Mouse (Mus musculus) kidney, adult 2 months (tissue): ENCODE measurements around the gene Pck2. TPM values are rescaled to one million over a fixed set of nuclear protein-coding genes. Genes with fewer than 3 reads are reported as not detected.

Experiments used
- DNase-seq: peaks from one replicate; pipeline ENCODE4 v3.0.0; 2021
- H3K27ac ChIP-seq: fragments of 200-500 bp; 2 replicates; pipeline ENCODE4 v1.5.1; 2012; ENCODE audit warnings: low read depth, low read length, control low read depth, inconsistent platforms; ENCODE audit not compliant: insufficient read depth
- H3K27me3 ChIP-seq: fragments of 200-500 bp; replicated peaks from 2 replicates; pipeline ENCODE4 v1.6.1; 2012; ENCODE audit warnings: mild to moderate bottlenecking, moderate library complexity, low read length, inconsistent platforms; ENCODE audit not compliant: control insufficient read depth, insufficient read depth
- H3K36me3 ChIP-seq: fragments of 200-500 bp; 2 replicates; pipeline ENCODE4 v1.6.1; 2012; ENCODE audit warnings: mild to moderate bottlenecking, moderate library complexity, low read length, inconsistent platforms; ENCODE audit not compliant: control insufficient read depth, insufficient read depth
- H3K4me1 ChIP-seq: fragments of 200-500 bp; 2 replicates; pipeline ENCODE4 v1.6.1; 2011; ENCODE audit warnings: low read length; ENCODE audit not compliant: control insufficient read depth, insufficient read depth
- H3K4me3 ChIP-seq: fragments of 200-500 bp; 2 replicates; pipeline ENCODE4 v1.5.1; 2011; ENCODE audit warnings: mild to moderate bottlenecking, low read depth, low read length, control low read depth; ENCODE audit not compliant: insufficient read depth
- CTCF ChIP-seq: fragments of 200-500 bp; conservative IDR thresholded peaks from 2 replicates; pipeline ENCODE4 v1.5.1; 2011; ENCODE audit warnings: low read depth, mild to moderate bottlenecking, control low read depth, low read length, moderate library complexity, mixed read lengths; ENCODE audit not compliant: insufficient read depth, insufficient read length
- POLR2A ChIP-seq: fragments of 200-500 bp; IDR thresholded peaks from one replicate; pipeline ENCODE4 v1.6.1; 2011; ENCODE audit warnings: low read depth, low read length, control low read depth
- WGBS: fragments of 180-500 bp; shearing (Covaris S2); methylation state at CpG from one replicate; pipeline ENCODE4 v1.1.7; 2018; 5-methylcytosine and 5-hydroxymethylcytosine counted together
- polyA plus RNA-seq: library from polyadenylated mRNA; depleted of rRNA; stranded (reverse); fragments of >200 nt; gene quantifications from 2 replicates; pipeline ENCODE4 v1.2.3, GENCODE M21; 2012

Gene Pck2
- polyA plus RNA-seq, 1 experiment, result 22.9 TPM

DNA sequence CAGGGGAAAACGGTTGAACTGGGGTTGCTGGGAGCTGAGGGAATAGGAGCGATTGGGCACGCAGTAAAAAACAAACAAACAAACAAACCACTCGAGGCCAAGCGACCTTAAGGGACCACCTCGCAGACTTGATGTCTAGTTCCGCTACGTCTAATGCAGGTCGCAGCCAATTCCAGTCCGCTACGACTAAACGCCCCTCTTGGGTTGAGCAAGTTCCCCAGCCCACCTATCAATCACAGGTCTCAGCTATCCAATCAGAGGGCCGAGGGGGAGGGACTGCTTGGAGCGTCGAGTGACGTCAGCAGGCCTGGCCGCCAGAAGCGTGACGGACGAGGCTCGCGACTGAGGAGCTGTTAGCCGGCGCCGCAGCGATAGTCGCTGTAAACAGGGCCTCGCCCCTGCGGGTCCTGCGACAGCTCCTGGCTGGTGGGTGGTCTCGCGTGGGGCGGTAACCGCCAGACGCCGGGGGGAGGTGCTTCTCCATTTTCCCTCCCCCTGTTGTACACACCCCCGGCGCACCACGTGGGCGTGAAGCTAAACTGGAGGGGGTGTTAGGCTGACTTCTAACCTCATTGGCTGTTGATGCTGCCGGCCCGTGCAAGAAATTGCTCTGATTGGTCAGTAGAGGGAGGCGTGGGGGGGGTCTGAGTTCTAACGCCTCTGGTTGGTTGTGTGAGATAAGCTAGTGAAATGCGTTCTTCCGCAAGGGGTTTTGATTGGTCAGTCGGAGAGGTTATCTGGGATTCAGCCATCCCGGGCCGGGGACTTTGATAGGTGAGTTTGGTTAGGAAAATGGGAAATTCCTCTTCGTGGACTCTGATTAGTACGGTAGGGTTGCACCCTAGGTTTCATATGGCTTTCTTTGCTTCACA lies 20.4 kb downstream of the Pck2 start, which contains the start of gene A730061H03Rik:
Gene A730061H03Rik (minus strand): TSS at position 205 of the 872 bp plus-strand sequence.
- TF ChIP-seq CTCF (no peak), POLR2A (peak; percentile 79)
- Histone ChIP-seq H3K27me3 (no peaks in the 10 kb centered on the region), H3K27ac (peak within 1 kb of the TSS; percentile 98), H3K4me3 (peak within 1 kb of the TSS; percentile 79), H3K4me1 (peaks cover 12% of the 10 kb centered on the region), H3K36me3 (peaks cover under 1% of the 10 kb centered on the region; the same call in 1 of the 2 replicates)
- WGBS, result under 1% methylated on average over 51 of the region's 51 CpGs
- peak; percentile 100 for DNase-seq

GRCm38 (mm10) chr14:55561860-55562259 lies 21.8 kb downstream of the Pck2 start:
- WGBS, result 47% methylated on average over 10 of the region's 10 CpGs
- peak overlapping the region; percentile 43 for H3K4me3 ChIP-seq
- H3K27me3 ChIP-seq, result no peaks in the 10 kb centered on the region
- TF ChIP-seq CTCF, result no peak
- no peak for TF ChIP-seq POLR2A
- DNase-seq, result peak; percentile 34
- peak overlapping the region; percentile 33; the same call in 1 of the 2 replicates for H3K27ac ChIP-seq
- peaks cover 2% of the 10 kb centered on the region; the same call in 1 of the 2 replicates for H3K36me3 ChIP-seq
- H3K4me1 ChIP-seq, result peaks cover 13% of the 10 kb centered on the region

- H3K36me3 ChIP-seq, result peaks cover 2% of the 10 kb centered on the region; the same call in 1 of the 2 replicates
- no peak for DNase-seq
- no peak for TF ChIP-seq POLR2A
- TF ChIP-seq CTCF, result no peak
- no peak overlapping the region for H3K27ac ChIP-seq
- H3K4me1 ChIP-seq, result peaks cover 19% of the 10 kb centered on the region
- H3K4me3 ChIP-seq, result no peak overlapping the region
- 95% methylated on average over 11 of the region's 11 CpGs for WGBS
- H3K27me3 ChIP-seq, result no peaks in the 10 kb centered on the region
Measured at GRCm38 (mm10) chr14:55563249-55563648, 23.2 kb downstream of the Pck2 start.

DNA sequence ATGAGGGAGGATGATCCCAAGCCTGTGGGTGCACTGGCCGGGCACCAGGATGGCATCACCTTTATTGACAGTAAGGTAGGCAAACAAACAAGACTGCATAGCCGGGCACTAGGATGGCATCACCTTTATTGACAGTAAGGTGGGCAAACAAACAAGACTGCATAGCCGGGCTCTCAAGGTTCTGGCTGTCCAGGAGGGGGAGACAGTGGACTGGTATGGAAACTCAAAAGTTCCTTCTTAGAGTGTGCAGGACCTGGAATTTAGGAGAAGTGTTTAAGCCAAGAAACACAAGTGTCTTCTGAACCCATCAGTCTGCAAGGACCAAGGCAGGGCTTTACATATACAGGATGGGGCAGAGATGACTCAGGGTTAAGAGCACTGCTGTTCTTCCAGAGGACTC lies 25.7 kb downstream of the Pck2 start:
- Histone ChIP-seq H3K4me1 (peaks cover 19% of the 10 kb centered on the region), H3K27ac (no peak overlapping the region), H3K4me3 (no peak overlapping the region), H3K36me3 (peaks cover 5% of the 10 kb centered on the region; the same call in 1 of the 2 replicates), H3K27me3 (no peaks in the 10 kb centered on the region)
- WGBS, result 83% methylated on average over 3 of the region's 3 CpGs
- DNase-seq, result no peak
- TF ChIP-seq POLR2A (no peak), CTCF (peak; percentile 43; the same call in 1 of the 2 replicates)

GRCm38 (mm10) chr14:55567496-55567895 lies 27.4 kb downstream of the Pck2 start:
- whole genome bisulfite sequencing, result 40% methylated on average over 3 of the region's 3 CpGs
- H3K27ac ChIP-seq, result peak overlapping the region; percentile 85
- peaks cover 5% of the 10 kb centered on the region; the same call in 1 of the 2 replicates for H3K36me3 ChIP-seq
- no peak overlapping the region for H3K4me3 ChIP-seq
- H3K4me1 ChIP-seq, result peaks cover 11% of the 10 kb centered on the region; the same call in 1 of the 2 replicates
- H3K27me3 ChIP-seq, result no peaks in the 10 kb centered on the region
- TF ChIP-seq POLR2A, result no peak
- TF ChIP-seq CTCF, result no peak
- peak; percentile 68 for DNase-seq

DNA sequence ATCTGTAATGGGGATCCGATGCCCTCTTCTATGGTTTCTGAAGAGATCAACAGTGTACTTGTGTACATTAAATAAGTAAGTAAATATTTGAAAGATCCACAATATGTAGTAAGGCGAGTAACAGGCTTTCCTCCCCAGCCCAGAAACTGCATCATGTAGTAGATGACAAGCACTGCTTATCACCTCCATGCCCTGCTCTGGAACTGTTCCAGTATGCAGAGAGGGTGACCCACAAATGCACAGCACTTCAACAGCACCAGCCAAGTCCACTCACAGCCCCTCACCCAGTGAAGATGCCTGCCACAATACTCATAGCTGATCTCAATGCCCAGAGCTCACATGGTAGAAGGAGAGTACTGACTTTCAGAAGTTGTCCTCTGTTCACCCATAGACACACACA lies 30.5 kb downstream of the Pck2 start:
- TF ChIP-seq CTCF (no peak), POLR2A (no peak)
- Histone ChIP-seq H3K36me3 (peaks cover 3% of the 10 kb centered on the region; the same call in 1 of the 2 replicates), H3K4me3 (no peak overlapping the region), H3K27ac (no peak overlapping the region), H3K27me3 (no peaks in the 10 kb centered on the region), H3K4me1 (peaks cover 15% of the 10 kb centered on the region; the same call in 1 of the 2 replicates)
- 96% methylated on average over 2 of the region's 2 CpGs for WGBS
- no peak for DNase-seq

DNA sequence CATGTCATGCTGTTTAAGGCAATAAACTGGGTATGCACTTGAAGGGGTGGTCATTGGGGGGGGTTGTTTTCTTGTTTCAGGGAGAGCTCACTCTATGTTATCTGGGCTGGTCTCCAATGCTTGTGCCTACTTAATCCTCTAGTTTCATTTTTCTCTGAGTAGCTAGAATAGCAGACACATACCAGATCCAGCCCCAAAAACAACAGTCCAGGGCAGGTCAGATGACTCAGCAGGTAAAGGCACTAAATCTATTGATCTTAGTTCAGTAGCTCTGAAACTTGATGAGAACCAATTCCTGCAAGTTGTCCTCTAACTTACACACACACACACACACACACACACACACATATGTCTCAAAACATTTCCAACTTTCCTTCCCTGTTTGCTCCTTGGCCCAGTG lies 31.7 kb downstream of the Pck2 start:
- Histone ChIP-seq H3K27ac (no peak overlapping the region), H3K4me3 (no peak overlapping the region), H3K4me1 (peaks cover 18% of the 10 kb centered on the region; the same call in 1 of the 2 replicates), H3K36me3 (peaks cover 3% of the 10 kb centered on the region; the same call in 1 of the 2 replicates), H3K27me3 (no peaks in the 10 kb centered on the region)
- DNase-seq, result no peak
- no peak for TF ChIP-seq POLR2A
- no peak for TF ChIP-seq CTCF
